Mouse (Mus musculus) embryonic fibroblast, embryonic 13.5 days (primary cell): Measurements from ENCODE around the gene Akr1c12.

Experiments
- CTCF ChIP-seq: IDR thresholded peaks from 2 replicates; pipeline ENCODE4 v1.5.1; 2011; ENCODE audit warnings: mild to moderate bottlenecking, control low read depth, low read length, moderate library complexity, borderline replicate concordance; ENCODE audit not compliant: insufficient read depth
- POLR2A ChIP-seq: IDR thresholded peaks from 2 replicates; pipeline ENCODE4 v1.6.1; 2011; ENCODE audit warnings: low read depth, mild to moderate bottlenecking, control low read depth, low read length, moderate library complexity

DNA sequence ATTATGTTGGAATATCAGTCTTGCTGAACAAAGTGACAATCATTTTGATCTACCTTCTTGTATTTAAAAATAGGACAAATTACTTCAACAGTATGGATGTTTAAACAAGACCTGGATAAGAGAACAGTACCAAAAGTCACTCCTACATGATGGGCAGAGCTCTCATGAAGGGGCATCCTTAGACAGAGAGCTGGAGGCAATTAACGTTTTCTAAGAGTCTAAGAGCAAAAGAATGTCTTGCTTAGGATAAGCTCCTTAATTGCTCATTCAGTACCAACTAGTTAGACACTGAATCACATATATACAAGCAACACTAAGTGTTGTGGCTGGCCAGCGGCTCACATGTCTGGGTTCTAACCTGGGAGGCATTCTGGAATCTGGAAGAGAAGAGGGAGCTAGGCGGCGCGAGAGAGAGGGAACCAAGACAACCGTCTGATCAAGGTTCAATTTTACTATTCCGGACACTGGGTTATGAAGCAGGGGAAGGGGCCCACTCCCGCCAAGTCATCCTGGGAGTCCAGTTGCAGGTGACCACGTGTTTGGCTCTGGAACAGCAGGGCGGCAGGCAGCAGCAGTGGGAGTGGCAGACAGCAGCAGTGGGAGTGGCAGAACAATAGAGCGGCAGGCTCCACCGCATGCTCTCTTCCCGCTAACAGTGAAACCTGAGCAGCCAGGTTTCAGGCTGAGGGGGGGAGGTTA is 34.2 kb downstream of the Akr1c12 start:
- TF ChIP-seq POLR2A (no peak), CTCF (no peak)
